Mouse (Mus musculus) cerebellum, postnatal 10 days (tissue): ENCODE results near the gene Rasgef1b.

Source experiments
- DNase-seq, 2 experiments: peaks; one replicate each; pipeline ENCODE4 v3.0.0; 2021; ENCODE audit warnings: mixed read lengths in 2 of 2

Rasgef1b gene

DNA sequence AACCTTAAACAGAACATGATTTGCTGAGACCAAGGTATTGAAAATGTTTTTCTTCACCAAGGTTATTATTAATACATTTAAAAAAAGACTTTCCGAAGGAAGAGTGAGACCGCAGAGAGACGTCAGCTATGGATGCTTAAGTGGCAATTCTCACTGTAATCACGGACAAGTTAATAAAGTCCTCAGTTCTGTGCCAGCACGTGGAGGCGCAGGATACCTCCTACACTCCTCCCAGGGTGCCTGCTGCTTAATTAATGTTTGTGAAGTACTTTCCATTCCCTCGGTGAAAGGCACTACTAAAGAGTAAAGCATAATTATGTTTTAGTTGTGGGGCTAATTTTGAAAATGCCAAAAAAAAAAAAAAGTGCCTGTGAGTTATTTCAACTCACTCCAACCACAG, 284.1 kb downstream of the Rasgef1b start:
- DNase-seq, result no peak

DNA sequence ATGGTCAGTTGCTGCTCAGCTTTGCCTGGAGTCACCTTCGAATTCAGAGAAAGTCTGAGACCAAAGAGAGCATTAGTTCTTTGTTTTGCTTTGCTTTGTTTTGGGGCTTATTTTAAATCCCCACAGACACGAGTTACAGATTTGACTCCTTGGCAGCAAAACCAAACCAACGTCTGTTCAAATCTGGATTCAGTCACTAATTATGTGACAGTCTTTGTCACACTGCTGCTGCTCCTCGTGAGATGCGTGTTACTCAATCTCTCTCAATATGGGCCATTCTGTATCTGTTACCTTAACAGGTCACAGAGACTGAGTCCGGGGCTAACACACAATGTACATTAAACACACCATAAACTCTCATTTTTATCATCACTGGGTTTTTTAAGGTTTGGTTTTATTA, 288.8 kb downstream of the Rasgef1b start:
- no peak for DNase-seq

DNA sequence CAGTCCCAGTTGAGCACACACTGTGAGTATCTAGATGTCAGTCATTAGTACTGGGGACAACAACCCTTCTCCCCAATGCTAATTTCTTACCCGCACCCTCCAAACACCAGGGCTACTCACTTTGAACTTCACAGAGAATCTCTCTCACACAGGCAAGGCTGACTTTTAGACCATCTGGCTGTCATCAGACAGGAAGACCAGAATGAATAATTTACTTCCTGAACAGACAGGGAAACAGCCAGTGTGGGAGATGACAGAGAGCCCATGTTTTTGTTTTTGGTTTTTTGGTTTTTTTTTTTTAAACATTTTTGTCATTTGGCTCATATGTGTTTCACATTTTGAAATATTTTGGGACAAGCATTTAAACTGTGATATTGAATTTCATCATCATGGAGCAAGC, 290.3 kb downstream of the Rasgef1b start:
- no peak for DNase-seq

DNA sequence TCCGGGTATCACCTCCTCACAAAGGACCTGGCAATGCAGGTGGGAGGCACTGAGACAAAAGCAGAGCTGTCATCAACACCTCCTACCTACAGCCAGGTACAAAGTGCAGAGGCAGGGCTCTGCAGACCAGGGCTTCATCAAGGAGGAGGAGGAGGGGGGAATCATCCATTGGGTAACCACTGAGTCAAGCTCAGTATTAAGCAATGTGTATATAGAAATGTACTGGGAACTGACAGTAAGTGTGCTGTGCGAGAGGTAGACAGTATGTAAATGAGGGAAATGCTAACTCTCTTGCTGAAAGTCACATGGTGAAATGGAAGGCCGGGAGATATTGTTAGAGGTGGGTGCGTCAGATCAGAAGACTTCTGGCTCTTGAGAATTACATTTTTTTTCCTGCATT, 294.6 kb downstream of the Rasgef1b start:
- no peak for DNase-seq

DNA sequence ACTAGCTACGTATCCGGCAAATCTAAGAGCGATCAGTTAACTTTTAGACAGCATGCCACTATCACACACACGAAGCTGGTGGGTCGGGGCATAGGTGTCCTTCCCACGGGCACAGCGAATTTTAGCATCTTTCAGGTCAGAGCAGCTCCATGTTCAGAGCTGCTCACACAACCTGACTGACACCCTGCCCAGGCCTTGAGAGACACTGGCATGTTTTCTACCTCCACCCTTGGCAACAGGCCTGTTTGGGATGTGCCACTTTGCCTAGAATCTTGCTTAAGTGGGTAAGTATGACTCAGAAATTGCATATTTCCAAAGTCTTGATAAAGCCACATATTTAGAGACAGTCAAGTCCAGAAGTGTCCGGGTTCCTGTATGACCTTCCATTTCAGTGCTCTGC, 296.4 kb downstream of the Rasgef1b start:
- DNase-seq, result no peak

DNA sequence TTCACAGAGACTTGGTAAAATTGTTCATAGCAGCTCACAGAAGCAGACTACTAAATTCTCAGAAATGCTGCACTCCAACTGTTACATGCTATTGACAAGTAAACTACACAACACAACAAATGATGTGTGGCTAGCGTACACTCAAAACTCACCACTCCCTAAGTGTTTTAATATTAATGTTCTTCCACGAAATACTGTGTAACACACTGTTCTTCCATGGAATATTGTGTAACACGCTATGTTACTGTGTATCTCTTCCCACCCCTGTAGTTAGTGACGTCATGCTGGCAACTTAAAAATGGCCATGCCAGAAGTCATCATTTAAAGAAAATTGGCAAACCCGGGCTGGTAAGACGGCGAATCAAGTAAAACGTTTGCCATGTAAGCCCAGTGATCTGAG, 299.6 kb downstream of the Rasgef1b start:
- DNase-seq, result no peak

DNA sequence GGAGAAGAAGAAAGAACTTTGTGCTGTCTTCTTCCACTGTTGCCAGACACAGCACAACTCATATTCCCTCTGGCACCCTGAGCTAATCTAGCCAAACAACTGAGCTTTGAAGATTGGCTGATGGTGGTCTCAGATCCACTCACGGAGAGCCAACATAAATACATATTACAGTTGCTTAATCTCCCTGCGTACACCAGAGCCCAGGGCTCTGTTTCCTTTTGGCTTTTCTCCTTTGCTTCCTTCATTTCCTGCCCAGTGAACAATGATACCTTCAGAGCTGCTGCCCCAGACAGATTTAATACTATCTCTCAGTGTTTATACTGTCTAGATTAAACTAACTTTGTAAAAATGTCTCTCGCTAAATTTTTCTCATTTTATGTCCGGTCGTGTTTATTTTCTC, 300.2 kb downstream of the Rasgef1b start:
- DNase-seq, result no peak

DNA sequence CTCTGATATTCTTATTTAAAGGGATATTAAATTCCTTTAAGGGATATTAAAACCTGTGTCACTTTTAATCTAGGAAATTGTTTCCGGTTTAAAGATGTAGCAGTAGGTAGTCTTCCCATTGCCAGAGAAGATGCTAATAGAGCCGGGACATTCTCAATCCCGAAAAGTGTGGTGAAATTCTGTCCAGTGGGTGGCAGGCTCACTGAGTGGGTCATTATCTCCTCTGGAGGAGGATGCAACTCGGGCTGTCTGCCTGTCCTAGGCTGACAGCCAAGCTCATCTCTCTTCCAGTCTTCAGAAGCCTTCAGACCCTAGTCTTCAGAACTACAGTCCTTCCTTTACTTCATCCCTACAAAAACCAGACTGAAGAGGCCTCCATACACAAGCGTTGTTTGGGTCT, 305.6 kb downstream of the Rasgef1b start:
- peak; percentile 37 to 55 for DNase-seq

DNA sequence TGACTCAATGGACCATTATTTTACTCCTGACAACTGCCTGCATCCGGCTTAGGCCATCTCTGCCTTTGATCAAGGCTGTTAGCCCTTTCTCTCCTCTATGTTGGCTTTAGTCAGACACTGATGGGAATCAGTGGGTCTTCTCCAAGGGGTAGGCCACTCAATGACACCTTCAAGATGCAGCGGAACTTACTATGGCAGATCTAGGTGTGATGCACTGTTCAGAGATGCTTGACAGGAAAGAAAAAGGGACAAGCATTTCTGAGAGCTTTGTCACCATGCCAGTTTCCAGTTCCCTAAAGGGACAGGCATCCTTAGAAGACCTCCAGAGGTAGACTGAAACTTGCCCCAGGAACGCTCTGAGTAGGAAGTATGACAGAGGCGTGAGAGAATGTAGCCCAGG, 306.0 kb downstream of the Rasgef1b start:
- no peak for DNase-seq

DNA sequence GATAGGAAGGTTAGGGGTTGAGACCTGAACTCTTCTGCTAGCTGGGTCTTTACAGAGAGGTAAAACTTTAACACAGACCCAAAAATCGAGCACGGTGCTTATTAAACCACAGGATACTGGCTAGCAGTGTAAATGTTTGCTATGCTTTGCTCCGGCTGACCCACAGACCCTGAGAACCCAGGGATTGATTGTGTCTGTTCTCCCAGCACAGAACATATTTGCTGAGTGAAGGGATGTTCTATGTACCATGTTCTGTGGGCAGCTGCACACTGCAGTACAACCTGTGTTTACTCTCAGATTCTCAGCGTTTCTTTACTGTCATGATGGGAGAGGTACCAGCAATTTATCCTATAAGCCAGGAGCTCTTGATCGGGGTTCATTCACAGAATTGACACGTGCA, 306.8 kb downstream of the Rasgef1b start:
- DNase-seq, result no peak

DNA sequence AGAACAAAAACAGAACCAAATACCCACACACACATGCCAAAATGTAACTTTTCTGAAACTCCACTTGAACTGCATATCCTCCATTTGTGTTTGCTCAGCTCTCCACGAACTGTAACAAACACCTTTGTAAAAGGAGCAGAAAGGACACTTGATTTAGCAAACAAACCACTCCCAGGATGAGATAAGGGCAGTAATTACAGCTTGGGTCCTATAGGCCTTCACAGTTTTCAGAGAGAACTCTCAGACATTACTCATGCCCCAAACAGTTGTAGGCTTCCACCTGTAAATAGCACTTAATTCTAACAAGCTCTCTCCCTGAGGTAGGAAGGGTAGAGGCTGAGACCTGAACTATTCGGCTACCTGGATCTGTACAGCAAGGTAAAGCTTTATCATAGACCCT, 309.0 kb downstream of the Rasgef1b start:
- DNase-seq, result no peak

DNA sequence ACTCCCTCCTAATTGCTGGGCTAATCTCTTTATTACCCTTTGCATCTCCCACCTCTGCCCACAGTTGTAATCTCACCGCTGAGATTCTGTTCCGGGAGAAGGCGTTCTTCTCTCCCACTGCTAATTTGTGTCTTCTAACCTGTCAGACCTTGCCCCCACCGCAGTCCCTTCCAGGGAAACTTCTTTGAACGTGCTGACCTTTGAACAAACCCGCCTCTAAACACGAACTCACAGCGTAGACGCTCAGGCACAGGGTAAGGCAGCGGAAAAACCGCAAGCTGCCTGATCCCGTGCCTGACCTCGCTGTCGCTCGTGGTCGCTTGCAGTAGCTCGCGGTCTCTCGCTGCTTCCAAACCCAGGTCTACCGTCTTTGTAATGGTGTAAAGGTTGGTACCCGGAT, 312.0 kb downstream of the Rasgef1b start:
- no peak for DNase-seq

DNA sequence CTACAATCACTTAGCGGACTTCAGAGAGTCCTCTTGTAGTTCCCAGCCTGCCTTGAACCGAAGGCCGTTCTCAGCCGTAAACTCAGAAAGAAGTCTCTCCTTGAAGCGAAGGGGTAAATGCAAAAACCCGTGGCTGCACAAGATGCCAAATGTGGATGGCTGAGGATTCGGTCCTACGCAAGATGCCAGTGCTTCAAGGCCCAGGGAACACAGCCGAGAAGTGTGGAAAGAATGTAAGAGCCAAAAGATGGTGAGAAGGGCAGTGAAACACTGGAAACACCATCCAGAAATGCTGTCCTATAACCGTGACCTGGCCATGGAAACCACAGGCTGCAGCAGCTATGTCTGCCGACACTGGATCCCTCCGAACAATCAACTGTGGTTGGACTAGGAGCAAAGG, 313.2 kb downstream of the Rasgef1b start:
- DNase-seq, result no peak

DNA sequence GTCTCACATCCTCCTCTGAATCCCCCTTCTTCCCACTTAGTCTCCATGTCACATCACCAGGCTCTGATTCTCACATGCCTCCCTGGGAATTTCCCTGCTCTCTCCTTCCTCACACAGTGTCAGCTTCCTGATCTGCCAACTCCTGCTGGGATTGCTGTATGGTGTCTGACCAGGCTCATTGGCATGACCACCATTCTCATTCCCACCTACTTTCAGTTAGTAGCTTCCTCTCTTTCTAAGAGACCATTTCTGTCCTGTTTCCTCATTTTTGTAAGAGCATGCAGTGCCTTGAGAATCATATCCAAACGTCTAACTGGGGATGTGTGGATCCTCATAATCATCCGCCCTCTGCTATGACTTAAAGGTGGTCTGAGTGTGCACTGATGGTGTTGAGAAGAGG, 313.8 kb downstream of the Rasgef1b start:
- DNase-seq, result peak in 1 of 2 experiments; percentile 12

DNA sequence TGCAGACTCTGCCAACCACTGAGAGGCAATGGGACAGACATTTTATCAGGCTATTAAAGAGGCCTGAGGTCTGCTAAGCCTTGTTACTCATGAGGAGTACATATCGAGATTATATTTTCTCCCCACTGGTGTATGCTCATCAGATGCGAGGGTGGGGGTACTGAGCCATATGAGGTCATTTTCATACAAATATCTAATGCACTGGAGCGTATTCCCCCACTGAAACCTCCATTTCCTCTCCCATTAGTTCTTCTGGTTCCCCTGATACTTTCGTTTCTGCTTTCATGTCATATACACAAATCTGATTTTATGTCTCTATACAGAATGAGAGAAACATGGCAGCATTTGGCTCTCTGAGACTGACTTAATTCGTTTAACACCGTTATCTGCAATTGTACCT, 314.6 kb downstream of the Rasgef1b start:
- DNase-seq, result no peak

DNA sequence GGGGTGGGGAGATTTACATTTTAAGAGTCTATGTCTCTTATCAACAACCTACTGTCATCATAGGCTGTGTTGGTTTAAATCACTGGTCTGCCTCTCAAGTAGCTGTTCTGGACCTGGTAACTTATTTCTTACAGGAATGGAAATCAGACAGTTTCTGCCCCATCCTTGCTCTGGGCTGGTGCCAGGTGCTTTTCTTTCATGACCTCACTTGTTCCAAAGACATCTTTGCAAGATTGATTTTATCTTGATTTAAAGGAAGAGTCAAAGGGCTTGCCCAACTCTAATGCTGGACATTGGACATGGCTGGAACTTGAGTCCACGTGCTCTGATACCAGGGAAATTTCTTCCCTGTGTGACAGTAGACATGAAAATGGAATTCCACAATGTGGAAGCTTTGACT, 315.0 kb downstream of the Rasgef1b start:
- DNase-seq, result no peak

DNA sequence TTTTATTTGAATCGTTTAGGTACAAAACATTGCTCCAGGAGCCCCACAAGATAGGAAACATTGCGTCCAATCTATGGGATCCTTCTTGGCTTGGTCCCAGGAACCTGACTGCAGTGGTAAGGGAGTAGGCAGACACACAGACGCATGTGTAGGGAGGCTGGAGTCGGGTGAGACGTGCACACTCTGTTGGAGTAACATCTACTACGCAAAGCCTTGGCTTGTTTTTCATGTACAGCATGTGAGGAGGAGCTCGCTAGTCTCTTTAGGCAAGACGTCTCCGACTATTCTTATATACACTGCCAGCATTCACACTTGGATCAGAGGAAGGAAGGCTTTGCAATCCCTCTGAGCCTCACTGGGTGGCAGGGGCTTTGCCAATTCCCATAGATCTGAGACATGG, 315.5 kb downstream of the Rasgef1b start:
- DNase-seq, result no peak

DNA sequence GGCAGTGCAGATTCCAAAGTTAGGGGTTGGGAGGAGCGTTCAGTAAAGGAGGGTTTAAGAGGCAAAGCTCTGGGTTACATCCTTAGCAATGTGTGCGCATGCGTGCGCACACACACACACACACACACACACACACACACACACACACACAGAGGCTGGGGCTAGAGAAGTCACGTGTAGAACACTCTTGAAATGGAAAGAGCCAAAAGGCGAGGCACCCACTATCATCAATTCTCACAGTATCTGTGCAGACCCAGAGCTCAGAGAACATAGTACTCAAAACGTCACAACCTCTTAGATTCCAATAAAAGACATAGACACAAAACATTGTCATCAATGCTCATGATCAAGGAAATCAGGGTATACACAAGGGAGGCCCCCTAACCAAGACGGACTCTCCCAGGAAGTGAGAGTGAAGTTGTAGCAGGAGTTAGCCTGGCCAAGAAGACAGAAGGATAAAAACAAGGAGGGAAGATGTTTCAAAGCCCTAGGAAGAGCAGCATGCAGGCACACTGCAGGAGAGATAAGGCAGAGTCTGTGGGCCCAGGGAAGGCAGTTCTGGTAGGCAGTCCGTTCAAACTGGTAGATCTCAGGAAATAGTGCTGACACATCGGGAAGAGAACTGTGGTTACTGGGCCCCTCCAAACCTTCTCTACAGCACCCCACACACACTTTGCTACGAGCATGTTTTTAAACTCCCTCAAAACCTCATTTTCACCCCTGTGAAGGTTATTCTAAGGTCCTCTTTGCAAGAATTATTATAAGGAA, 324.3 kb downstream of the Rasgef1b start:
- no peak for DNase-seq

DNA sequence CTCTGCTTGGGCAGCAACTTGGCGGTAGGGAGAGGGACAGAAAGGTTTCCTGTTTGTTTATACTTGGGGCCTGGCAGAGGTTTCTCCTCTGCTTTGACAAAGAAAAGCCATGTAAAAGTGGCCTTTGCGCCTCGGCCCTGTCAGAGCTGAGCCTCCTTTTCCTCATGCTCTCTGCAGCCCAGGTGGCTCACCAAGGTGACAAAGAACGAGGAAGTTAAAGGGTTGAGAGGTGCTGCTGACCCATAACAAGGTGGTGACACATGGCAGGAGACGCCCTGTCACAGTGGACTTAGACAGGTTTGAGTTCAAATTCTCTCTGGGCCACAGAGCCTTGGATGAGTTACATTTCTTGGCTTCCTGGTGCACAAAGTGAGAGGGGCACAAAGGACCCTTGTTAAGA, 325.5 kb downstream of the Rasgef1b start:
- DNase-seq, result no peak

DNA sequence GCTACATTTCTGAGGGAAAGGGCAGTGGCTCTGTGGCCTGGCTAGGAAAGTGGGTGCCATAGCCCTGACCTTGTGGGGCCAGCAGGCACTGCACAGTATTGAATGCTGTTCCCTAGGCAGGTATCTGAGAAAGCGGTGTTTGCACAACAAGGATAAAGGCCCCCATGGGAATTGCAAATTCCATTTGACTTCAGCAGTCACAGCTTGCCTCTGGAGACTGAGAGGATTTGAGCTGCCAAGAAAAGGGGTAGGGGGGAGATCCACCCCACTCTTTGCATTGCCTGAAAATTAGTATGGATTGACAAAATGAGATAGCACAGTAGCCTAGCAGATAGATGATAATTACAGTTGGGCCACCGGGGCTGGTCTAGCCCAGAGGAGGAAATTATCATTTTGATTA, 326.1 kb downstream of the Rasgef1b start:
- no peak for DNase-seq

DNA sequence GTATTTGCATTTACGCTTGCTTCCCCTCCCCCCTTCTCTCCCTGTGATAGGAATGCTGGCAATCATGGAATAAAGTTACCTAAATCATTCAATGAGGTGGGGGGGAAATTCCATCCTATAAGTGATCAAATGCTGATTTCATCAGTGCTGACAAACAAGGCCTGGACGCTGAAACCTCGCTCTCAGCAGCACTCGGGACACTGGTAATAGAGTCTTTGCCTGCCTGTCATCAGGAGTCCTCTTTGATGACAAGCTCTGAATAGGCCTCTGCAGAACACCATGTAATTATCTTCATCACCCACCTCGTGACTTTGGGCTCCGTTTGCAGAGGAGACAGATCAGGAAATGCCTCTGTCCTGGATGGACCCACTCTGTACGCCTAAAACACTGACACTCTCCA, 326.6 kb downstream of the Rasgef1b start:
- DNase-seq, result no peak

DNA sequence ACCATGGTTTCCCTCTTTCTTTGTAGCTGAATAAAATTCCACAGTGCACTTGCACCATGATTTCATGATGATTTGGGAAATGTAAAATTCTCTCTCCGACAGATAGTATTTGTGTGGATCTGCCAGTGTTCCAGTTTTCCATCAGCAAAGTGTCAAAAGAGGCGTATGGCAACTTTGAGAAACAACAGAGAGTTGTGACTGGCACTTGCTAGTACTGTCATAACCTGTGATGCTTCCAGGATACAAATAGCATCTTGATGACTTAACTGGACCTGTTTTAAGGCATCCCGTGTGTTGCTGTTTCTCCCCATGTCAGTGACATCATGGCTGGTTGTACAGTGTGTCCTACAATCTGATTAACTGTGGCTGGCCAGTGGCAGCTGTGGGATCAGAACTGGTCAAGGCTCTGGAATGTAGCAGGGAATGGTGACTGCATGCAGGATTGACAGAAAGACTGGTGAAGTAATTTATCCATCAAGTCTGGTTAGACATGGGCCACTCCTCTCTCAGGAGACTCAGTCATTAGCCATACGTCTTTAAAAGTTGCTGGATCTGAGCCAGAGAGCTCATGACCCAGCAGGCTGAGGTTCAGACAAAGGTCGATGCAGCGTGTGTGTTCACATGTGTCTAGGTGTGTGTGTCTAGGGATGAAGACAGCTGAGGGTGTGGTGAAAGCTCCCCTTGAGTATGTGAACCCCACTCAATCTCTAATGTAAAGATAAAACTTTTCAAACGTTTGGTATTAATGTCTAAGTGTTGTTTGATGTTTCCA, 328.8 kb downstream of the Rasgef1b start:
- no peak for DNase-seq

DNA sequence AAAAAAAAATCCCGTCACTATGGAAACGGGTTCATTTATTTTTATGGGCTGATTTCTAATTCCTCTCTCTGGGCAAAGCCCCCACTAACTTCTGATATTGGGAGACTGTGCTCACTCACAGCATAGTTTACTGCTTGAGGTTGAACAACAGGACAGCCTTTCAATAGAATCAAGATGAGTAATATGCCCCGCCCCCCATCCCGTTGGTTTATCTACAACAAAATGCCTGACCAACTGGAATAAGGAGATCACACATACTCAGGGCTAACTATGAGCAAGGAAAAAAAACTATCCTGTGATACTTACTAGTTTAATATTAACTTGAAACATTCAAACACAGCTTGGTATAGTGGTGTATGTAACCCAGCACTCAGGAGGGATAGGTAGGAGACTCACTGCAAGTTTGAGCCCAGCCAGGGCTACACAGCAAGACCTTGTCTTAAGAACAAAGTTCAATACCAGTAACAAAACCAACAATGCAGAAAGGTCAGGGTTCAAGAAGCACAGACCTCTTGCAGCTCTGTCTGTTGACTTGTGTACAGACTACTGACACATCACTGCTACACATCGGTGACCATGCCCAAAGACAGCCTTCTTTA, 330.3 kb downstream of the Rasgef1b start:
- no peak for DNase-seq

DNA sequence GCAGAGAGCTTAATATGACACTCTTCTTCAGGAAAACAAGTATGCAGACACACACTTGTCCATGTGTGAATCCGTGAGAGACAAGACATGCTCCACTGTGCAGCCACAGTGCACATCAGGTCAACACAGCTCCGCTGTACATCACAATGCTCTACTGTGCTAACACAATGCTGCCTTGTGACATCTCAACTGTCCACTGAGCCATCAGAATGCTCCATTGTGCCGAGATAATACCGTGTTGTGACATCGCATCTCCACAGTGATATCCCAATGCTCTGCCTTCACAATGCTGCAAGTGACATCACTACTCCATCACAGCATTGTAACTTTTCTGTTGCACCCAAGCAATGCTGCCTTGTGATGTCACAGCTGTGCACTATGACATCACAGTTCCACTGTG, 334.3 kb downstream of the Rasgef1b start:
- DNase-seq, result no peak
